Mouse (Mus musculus): ENCODE data around the gene 3100002H09Rik. TPM values are rescaled to one million over a fixed set of nuclear protein-coding genes. Genes with fewer than 3 reads are reported as not detected.

Gene 3100002H09Rik
- total and polyA plus RNA-seq, 3 experiments = 0.27 TPM; not detected in 2

GRCm38 (mm10) chr4:124614189-124614588, 3.6 kb upstream of the 3100002H09Rik start:
- Histone ChIP-seq H3K27me3 (ENCODE audit: insufficient read depth, low read length) (peaks cover 32% of the 10 kb centered on the region; the same call in 1 of the 2 replicates), H3K4me1 (ENCODE audit: insufficient read depth, low read depth, low read length) (peaks cover 14% of the 10 kb centered on the region), H3K9me3 (replicated peaks) (no peaks in the 10 kb centered on the region), H3K36me3 (replicated peaks) (no peaks in the 10 kb centered on the region), H3K4me3 (ENCODE audit: low read depth, low read length) (no peak overlapping the region)
- DNase-seq (ENCODE audit: low spot score) (no peak), ATAC-seq (ENCODE audit: extremely low read depth, insufficient number of reproducible peaks, low FRiP score, poor library complexity, severe bottlenecking) (no peak)
- TF ChIP-seq TAL1 (conservative IDR thresholded peaks at IDR 0.05; ENCODE audit: low read depth, low read length) (no peak), GATA2 (IDR thresholded peaks at IDR 0.05; ENCODE audit: borderline replicate concordance, low read depth, low read length) (no peak), POLR2AphosphoS5 (IDR thresholded peaks at IDR 0.05; ENCODE audit: insufficient replicate concordance, low read depth, low read length) (no peak), GATA1 (IDR thresholded peaks at IDR 0.05; ENCODE audit: borderline replicate concordance, low read length) (no peak), CTCF (IDR thresholded peaks at IDR 0.05; ENCODE audit: low read depth, low read length) (no peak)

GRCm38 (mm10) chr4:124611768-124612167, 1.2 kb upstream of the 3100002H09Rik start:
- Histone ChIP-seq H3K4me3 (ENCODE audit: low read depth, low read length) (no peak overlapping the region), H3K4me1 (ENCODE audit: insufficient read depth, low read depth, low read length) (peaks cover 30% of the 10 kb centered on the region), H3K36me3 (replicated peaks) (no peaks in the 10 kb centered on the region), H3K27me3 (ENCODE audit: insufficient read depth, low read length) (peaks cover 19% of the 10 kb centered on the region; the same call in 1 of the 2 replicates), H3K9me3 (replicated peaks) (no peaks in the 10 kb centered on the region)
- no peak for ATAC-seq (ENCODE audit: extremely low read depth, insufficient number of reproducible peaks, low FRiP score, poor library complexity, severe bottlenecking)
- TF ChIP-seq CTCF (IDR thresholded peaks at IDR 0.05; ENCODE audit: low read depth, low read length) = no peak
- no peak for TF ChIP-seq POLR2AphosphoS5 (IDR thresholded peaks at IDR 0.05; ENCODE audit: insufficient replicate concordance, low read depth, low read length)
- no peak for TF ChIP-seq GATA1 (IDR thresholded peaks at IDR 0.05; ENCODE audit: borderline replicate concordance, low read length)
- TF ChIP-seq GATA2 (IDR thresholded peaks at IDR 0.05; ENCODE audit: borderline replicate concordance, low read depth, low read length) = peak; percentile 74; the same call in 1 of the 2 replicates
- no peak for TF ChIP-seq TAL1 (conservative IDR thresholded peaks at IDR 0.05; ENCODE audit: low read depth, low read length)
- no peak for DNase-seq (ENCODE audit: low spot score)

DNA sequence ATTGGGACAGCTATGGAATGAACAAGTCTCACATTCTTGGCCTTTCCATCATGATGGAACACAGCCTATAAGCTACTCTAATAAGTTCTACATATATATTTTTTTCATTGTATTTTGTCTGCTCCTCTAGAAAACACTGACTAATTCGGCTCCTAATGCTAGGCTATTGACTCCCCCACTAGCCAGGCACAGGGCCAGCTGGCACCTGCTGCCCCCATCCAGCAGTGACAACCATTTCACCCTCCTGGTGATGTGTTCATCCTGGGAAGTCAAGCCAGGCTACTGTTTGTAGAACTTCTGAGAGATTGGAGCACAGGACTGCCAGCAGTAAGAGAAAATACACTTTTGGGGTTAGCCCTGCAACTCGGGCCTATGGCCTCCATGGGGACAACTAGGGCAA, 537 bp downstream of the 3100002H09Rik start:
- no peaks in the 10 kb centered on the region for H3K9me3 ChIP-seq (replicated peaks)
- H3K4me1 ChIP-seq (ENCODE audit: insufficient read depth, low read depth, low read length) = peaks cover 47% of the 10 kb centered on the region
- ATAC-seq (ENCODE audit: extremely low read depth, insufficient number of reproducible peaks, low FRiP score, poor library complexity, severe bottlenecking) (no peak), DNase-seq (ENCODE audit: low spot score) (no peak)
- no peak overlapping the region for H3K4me3 ChIP-seq (ENCODE audit: low read depth, low read length)
- TF ChIP-seq GATA2 (IDR thresholded peaks at IDR 0.05; ENCODE audit: borderline replicate concordance, low read depth, low read length) (no peak), CTCF (IDR thresholded peaks at IDR 0.05; ENCODE audit: low read depth, low read length) (no peak), GATA1 (IDR thresholded peaks at IDR 0.05; ENCODE audit: borderline replicate concordance, low read length) (no peak), TAL1 (conservative IDR thresholded peaks at IDR 0.05; ENCODE audit: low read depth, low read length) (no peak), POLR2AphosphoS5 (IDR thresholded peaks at IDR 0.05; ENCODE audit: insufficient replicate concordance, low read depth, low read length) (no peak)
- no peaks in the 10 kb centered on the region for H3K36me3 ChIP-seq (replicated peaks)
- H3K27me3 ChIP-seq (ENCODE audit: insufficient read depth, low read length) = peaks cover 10% of the 10 kb centered on the region; the same call in 1 of the 2 replicates

DNA sequence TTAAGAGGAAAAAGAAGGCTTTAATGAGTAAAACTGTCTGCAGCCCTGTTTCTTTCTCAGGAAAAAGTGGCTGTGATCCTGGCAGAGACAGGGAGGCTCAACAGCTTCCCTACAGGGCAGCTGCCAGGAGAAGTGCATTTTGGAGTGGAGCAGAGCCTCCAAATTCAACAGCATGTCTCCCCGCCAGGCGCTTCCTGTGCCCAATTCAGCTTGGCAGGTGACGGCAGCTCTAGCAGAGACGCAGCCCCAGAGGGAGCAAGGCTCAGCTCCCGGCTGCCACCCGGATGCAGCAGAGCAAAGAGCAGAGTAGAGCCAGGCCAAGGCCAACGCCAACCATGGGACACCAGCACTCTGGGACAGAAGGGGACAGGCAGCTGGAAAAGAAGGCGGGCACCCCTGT, 3.4 kb downstream of the 3100002H09Rik start:
- TF ChIP-seq GATA1 (IDR thresholded peaks at IDR 0.05; ENCODE audit: borderline replicate concordance, low read length) (no peak), TAL1 (conservative IDR thresholded peaks at IDR 0.05; ENCODE audit: low read depth, low read length) (no peak), POLR2AphosphoS5 (IDR thresholded peaks at IDR 0.05; ENCODE audit: insufficient replicate concordance, low read depth, low read length) (no peak), GATA2 (IDR thresholded peaks at IDR 0.05; ENCODE audit: borderline replicate concordance, low read depth, low read length) (no peak), CTCF (IDR thresholded peaks at IDR 0.05; ENCODE audit: low read depth, low read length) (no peak)
- peaks cover 64% of the 10 kb centered on the region for H3K4me1 ChIP-seq (ENCODE audit: insufficient read depth, low read depth, low read length)
- H3K27me3 ChIP-seq (ENCODE audit: insufficient read depth, low read length) = peaks cover 11% of the 10 kb centered on the region
- no peaks in the 10 kb centered on the region for H3K36me3 ChIP-seq (replicated peaks)
- no peak for ATAC-seq (ENCODE audit: extremely low read depth, insufficient number of reproducible peaks, low FRiP score, poor library complexity, severe bottlenecking)
- DNase-seq (ENCODE audit: low spot score) = no peak
- peak overlapping the region; percentile 47; the same call in 1 of the 2 replicates for H3K4me3 ChIP-seq (ENCODE audit: low read depth, low read length)
- no peaks in the 10 kb centered on the region for H3K9me3 ChIP-seq (replicated peaks)

GRCm38 (mm10) chr4:124606180-124606579, 4.4 kb downstream of the 3100002H09Rik start:
- ATAC-seq (ENCODE audit: extremely low read depth, insufficient number of reproducible peaks, low FRiP score, poor library complexity, severe bottlenecking) = peak; percentile 81
- Histone ChIP-seq H3K4me3 (ENCODE audit: low read depth, low read length) (peak overlapping the region; percentile 62; the same call in 1 of the 2 replicates), H3K9me3 (replicated peaks) (no peaks in the 10 kb centered on the region), H3K27me3 (ENCODE audit: insufficient read depth, low read length) (peaks cover 11% of the 10 kb centered on the region), H3K4me1 (ENCODE audit: insufficient read depth, low read depth, low read length) (peaks cover 54% of the 10 kb centered on the region), H3K36me3 (replicated peaks) (no peaks in the 10 kb centered on the region)
- TF ChIP-seq GATA1 (IDR thresholded peaks at IDR 0.05; ENCODE audit: borderline replicate concordance, low read length) (no peak), CTCF (IDR thresholded peaks at IDR 0.05; ENCODE audit: low read depth, low read length) (no peak), GATA2 (IDR thresholded peaks at IDR 0.05; ENCODE audit: borderline replicate concordance, low read depth, low read length) (no peak), POLR2AphosphoS5 (IDR thresholded peaks at IDR 0.05; ENCODE audit: insufficient replicate concordance, low read depth, low read length) (no peak), TAL1 (conservative IDR thresholded peaks at IDR 0.05; ENCODE audit: low read depth, low read length) (no peak)
- peak; percentile 70 for DNase-seq (ENCODE audit: low spot score)

GRCm38 (mm10) chr4:124605255-124605654, 5.3 kb downstream of the 3100002H09Rik start:
- DNase-seq (ENCODE audit: low spot score) = no peak
- H3K27me3 ChIP-seq (ENCODE audit: insufficient read depth, low read length) = peaks cover 11% of the 10 kb centered on the region
- H3K4me1 ChIP-seq (ENCODE audit: insufficient read depth, low read depth, low read length) = peaks cover 54% of the 10 kb centered on the region
- no peak for ATAC-seq (ENCODE audit: extremely low read depth, insufficient number of reproducible peaks, low FRiP score, poor library complexity, severe bottlenecking)
- no peaks in the 10 kb centered on the region for H3K36me3 ChIP-seq (replicated peaks)
- TF ChIP-seq TAL1 (conservative IDR thresholded peaks at IDR 0.05; ENCODE audit: low read depth, low read length) (0 out of 2 replicates have a peak, but pooled peaks have one; percentile 18), POLR2AphosphoS5 (IDR thresholded peaks at IDR 0.05; ENCODE audit: insufficient replicate concordance, low read depth, low read length) (no peak)
- H3K4me3 ChIP-seq (ENCODE audit: low read depth, low read length) = peak overlapping the region; percentile 62; the same call in 1 of the 2 replicates
- no peaks in the 10 kb centered on the region for H3K9me3 ChIP-seq (replicated peaks)
